Mouse (Mus musculus): ENCODE data around the gene Tusc2.

DNA sequence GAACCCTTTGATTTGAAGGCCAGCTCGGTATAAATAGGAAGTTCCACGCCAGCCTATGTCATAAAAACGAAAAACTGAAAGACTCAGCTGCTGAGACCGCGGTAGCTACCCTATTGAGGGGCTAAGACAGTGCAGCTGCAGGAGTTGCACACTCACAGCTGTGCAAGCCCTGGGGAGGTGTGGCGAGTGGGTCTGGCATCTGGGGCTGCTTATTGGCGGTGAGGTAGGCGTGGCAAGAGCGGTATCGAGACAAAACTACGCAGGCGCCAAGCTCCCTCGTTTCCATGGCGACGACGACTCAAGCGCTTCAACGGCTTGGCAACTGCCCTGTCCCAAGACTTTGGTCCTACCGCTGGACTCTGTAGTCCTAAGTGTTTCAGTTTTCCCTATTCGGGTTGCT, 16.0 kb upstream of the Tusc2 start, which contains the start of gene Zmynd10:
- TF ChIP-seq CTCF (IDR thresholded peaks at IDR 0.05; ENCODE audit: low read depth, low read length) (no peak), POLR2A (IDR thresholded peaks at IDR 0.05; ENCODE audit: insufficient read depth, low read length) (no peak), EP300 (IDR thresholded peaks at IDR 0.05; ENCODE audit: insufficient read depth, low read depth, low read length) (no peak)
